Mouse (Mus musculus): Measurements from ENCODE around the gene Drd1. TPM values are rescaled to one million over a fixed set of nuclear protein-coding genes. Genes with fewer than 3 reads are reported as not detected.

Drd1 gene
- polyA plus RNA-seq, 1 experiment from 2014 or later = not detected

Other genes with a start within 250 kb of the Drd1 start
- 35.0 and 38.4 TPM in 2 replicates for gene Sfxn1, start 16.2 kb upstream of the Drd1 start, polyA plus RNA-seq (2014; fragmentation: Nextera tagmentation; extraction: Ambion mirVana)
- gene Hrh2, start 136.4 kb upstream of the Drd1 start, polyA plus RNA-seq (2014; fragmentation: Nextera tagmentation; extraction: Ambion mirVana) = 0.04 and 0.10 TPM in 2 replicates

Measured in heart, embryonic 11.5 days (tissue).